In the genomic region with DNA sequence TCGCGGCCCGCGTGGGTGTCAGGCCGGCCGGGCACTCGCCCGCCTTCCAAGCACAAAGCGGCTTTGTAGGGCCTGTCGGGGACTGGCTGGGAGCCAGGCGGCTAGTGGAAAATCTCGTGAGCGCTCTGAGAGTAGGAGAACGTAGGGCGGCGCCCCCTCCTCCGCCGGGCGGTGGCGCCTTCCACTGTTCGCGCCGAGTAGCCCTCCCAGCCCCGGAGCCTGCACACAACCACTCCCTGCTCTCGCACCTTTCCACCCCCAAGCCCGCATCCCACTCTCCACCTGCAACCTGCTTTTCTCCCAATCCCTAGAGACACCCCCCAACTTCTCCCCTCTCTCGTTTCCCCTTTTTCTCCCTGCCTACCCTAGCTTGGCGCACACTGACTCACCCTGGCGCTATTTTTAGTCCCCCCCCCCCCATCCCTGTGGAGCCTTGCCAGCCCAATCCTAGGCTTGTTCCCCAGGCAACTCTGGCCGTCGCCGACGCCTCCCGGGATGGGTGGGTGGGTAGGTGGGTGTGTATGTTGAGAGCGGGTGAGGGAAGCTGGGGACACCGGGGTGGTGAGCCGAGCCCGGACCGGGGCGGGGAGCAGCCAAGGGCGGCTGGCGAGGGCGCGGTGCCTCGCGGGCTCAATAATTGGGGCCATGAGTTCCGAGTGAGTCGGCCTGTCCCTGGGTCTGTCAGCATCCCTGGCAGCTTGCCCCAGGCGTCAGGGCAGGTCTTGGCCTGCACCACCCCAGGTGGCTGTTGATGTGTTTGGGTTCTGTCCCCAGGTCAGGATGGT, we compare ENCODE assay signal across 1 mouse cellular context.
TF ChIP-seq lines count a peak whose summit lies in the region.

No protein-coding gene starts in this region.

TF ChIP-seq in myocyte, 11 proteins besides CTCF, POLR2A, EP300 and RAD21:
- TF ChIP-seq USF1 (IDR thresholded peaks at IDR 0.05; ENCODE audit: low read depth) (no peak), E2F4 (IDR thresholded peaks at IDR 0.05; ENCODE audit: insufficient read depth) (no peak), MYOD1 (IDR thresholded peaks at IDR 0.05; ENCODE audit: control insufficient read depth in 1 of 3, insufficient read length in 2 of 3, low read depth in 2 of 3) (peak in 1 of 3 experiments; percentile 12), MYOG (IDR thresholded peaks at IDR 0.05; ENCODE audit: control insufficient read depth in 1 of 3, insufficient read depth in 1 of 3, insufficient read length in 2 of 3, low read depth in 2 of 3) (peak in 1 of 3 experiments; percentile 12)
